Mouse (Mus musculus): Measurements from ENCODE around the gene Ebf3.

Ebf3 gene

GRCm38 (mm10) chr7:137197118-137198030 lies 116.9 kb downstream of the Ebf3 start:
- no peak for DNase-seq

- no peak for DNase-seq
These were observed 117.7 kb downstream of the Ebf3 start for GRCm38 (mm10) chr7:137196536-137196935.

GRCm38 (mm10) chr7:137192776-137193278 lies 121.4 kb downstream of the Ebf3 start:
- DNase-seq, result no peak

GRCm38 (mm10) chr7:137191889-137192288 lies 122.4 kb downstream of the Ebf3 start:
- DNase-seq, result no peak

GRCm38 (mm10) chr7:137172278-137172677 lies 142.0 kb downstream of the Ebf3 start:
- DNase-seq, result no peak

GRCm38 (mm10) chr7:137159086-137159485 lies 155.2 kb downstream of the Ebf3 start:
- no peak for DNase-seq

- DNase-seq, result no peak
These were observed 159.6 kb downstream of the Ebf3 start for GRCm38 (mm10) chr7:137154623-137155022.

GRCm38 (mm10) chr7:137151854-137152253 lies 162.4 kb downstream of the Ebf3 start:
- DNase-seq, result no peak

GRCm38 (mm10) chr7:137147101-137147500 lies 167.1 kb downstream of the Ebf3 start:
- no peak for DNase-seq
